Mouse (Mus musculus) lung, postnatal 14 days (tissue): Measurements from ENCODE around the gene Rtl1.
A peak's percentile ranks its signal among the peaks of the same experiment; 100 is the strongest.

Experiments used
- DNase-seq: peaks from one replicate; pipeline ENCODE4 v3.0.0; 2021

Rtl1 gene

DNA sequence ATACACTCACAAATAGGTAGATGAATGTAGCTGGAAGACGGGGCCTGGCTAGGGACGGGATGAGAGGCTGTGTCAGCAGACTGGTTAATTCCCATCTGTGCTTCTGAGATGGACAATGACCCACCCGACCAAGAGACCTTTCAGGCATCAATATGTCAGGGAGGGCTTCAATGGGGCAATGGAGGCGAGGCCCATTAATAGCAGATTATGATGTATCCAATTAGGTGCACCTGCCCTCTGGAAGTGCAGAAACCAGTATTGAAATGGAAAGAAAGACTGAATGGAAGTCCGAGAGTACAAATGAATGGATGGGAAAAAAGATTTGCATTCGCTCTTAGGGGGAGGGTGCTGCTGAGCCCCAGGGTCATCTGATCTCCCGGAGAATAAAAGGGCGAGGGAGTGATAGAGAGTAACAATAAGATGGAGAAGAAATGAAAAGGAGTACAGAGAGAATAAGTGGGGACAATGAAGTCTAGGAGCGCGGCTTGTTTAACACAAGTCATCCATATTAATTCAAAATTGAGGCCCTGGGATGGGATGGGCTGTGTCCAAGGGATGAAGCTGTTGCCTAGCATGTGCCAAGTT lies 39.9 kb downstream of the Rtl1 start:
- no peak for DNase-seq

DNA sequence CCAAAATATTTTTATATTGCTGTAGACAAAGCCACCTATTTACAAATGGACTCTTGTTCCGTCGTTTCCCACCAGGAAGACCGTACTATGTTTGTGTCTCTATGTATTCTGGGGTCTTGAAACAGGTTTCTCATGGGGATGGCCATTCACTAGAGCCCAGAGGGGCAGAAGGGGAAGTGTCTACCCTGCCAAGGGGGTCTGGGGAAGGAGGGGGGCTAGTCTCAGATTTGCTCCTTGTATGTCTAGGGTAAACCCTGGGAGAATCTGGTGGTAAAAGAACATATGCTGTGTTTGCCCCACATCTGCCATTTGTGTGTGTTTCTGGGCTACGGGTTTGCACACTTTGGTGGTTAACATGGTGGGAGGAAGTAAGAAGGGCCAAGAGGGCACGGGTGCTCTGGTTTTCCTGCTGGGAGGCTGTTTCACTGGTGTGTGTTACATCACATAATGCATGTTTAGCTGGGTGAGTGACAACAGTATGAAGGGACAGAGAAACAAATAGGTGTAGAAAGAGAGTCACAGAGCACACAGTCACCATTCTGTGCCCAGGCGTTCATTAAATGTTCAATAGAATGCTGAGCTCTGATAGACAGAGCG lies 41.1 kb downstream of the Rtl1 start:
- no peak for DNase-seq

GRCm38 (mm10) chr12:109558226-109558824 lies 41.8 kb downstream of the Rtl1 start:
- no peak for DNase-seq

DNA sequence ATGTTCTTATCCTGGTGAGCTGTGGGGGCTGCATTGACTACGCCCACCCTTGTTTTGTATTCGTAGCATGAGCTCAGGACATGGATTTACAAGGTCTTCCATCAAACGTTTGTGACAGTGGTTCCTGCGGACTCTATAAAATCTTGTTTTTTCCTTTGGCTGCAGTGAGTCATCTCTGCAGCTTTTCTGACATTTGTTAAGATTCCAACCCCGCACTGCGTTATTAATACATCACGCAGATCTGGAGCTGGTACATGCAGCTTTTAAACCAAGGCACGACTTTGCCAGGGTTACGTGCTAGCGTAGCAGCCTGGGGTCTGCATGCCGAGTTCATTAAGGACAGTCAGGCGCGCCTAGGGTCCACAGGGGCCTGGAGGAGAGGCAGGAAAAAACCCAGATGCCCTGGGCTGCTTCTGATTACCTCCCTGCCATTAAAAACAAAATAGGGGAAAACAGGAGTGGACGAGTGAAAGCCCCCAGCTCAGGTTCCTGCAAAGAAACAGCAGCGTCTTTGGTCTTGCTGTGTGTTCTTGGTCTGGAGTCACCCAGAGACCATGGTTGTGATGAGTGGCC lies 44.2 kb downstream of the Rtl1 start:
- no peak for DNase-seq

DNA sequence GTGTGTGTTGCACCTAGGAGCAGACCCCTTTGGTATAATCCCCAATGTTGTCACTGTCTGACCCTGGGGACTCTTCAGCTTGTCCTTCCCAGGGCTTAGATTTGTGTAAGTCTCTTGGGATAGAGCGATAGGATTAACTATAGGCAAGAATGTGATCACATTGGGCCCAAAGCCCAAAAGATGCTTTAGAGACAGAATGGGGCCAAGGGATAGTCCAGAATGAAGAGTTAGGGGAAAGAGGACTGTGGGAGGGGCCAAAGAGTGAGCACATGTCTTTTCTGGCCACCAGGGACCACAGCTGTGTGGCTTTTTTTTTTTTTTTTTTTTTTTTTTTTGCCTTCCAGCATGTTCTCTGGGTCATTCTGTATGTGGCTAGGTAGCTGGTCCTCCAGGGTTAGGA lies 46.6 kb downstream of the Rtl1 start:
- DNase-seq, result no peak

- DNase-seq, result no peak
These were observed 47.2 kb downstream of the Rtl1 start for GRCm38 (mm10) chr12:109552754-109553525.

- no peak for DNase-seq
These were observed 48.4 kb downstream of the Rtl1 start for GRCm38 (mm10) chr12:109551771-109552170.

- no peak for DNase-seq
These were observed 53.0 kb downstream of the Rtl1 start for GRCm38 (mm10) chr12:109547085-109547484.

- DNase-seq, result no peak
These were observed 54.0 kb downstream of the Rtl1 start for GRCm38 (mm10) chr12:109545875-109546732.

GRCm38 (mm10) chr12:109543281-109543923 lies 56.7 kb downstream of the Rtl1 start:
- DNase-seq, result no peak

DNA sequence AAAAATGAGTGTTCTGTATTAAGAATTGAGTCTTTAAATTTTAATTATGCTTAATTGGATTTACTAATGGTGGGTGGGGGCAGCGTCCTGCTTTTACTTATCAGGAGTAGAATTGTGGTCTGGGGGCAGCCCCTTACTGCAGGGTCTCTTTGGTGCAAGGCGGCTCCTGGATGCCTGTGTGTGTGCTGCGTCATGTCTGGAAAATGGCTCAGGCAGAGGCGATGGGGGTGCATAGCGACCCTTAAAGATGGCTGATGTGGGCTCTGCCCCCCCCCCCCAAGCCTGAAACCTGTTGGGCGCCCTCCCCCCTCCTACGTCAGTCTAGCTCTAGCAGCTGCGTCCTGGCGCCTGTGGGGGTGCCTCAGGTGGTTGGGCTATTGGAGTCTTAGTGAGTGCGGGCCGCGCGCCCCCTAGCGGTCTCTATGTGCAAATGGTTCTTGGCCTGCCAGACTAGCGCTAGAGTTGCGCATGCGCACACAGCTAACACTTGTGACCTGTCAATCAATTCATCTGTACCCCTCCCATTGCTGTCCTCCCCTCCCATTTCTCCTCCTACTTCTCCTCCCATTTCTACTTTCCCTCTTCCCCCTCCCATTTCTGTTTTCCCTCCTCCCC lies 57.4 kb downstream of the Rtl1 start:
- DNase-seq, result peak; percentile 38

DNA sequence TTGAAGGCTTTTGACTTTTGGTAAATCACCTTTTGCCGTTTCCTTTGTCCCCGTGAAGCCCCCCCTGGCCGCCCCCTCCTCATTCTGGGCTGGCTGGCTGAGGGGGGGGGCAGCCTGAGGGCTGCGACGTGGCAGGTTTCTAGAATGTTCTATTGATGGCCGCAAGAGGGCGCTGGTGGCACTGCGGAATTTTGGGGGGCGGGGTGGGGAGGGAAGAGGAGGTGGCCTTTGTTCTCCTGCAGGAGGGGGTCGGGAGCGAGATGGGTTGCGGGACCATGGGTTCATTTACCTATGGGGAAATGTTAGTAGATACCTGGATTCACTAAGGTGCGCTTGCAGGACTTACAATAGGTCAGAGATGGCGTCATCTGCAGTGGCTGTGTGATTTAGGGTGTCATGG lies 58.1 kb downstream of the Rtl1 start:
- peak; percentile 16 for DNase-seq

GRCm38 (mm10) chr12:109541540-109541899 lies 58.6 kb downstream of the Rtl1 start:
- DNase-seq, result no peak

DNA sequence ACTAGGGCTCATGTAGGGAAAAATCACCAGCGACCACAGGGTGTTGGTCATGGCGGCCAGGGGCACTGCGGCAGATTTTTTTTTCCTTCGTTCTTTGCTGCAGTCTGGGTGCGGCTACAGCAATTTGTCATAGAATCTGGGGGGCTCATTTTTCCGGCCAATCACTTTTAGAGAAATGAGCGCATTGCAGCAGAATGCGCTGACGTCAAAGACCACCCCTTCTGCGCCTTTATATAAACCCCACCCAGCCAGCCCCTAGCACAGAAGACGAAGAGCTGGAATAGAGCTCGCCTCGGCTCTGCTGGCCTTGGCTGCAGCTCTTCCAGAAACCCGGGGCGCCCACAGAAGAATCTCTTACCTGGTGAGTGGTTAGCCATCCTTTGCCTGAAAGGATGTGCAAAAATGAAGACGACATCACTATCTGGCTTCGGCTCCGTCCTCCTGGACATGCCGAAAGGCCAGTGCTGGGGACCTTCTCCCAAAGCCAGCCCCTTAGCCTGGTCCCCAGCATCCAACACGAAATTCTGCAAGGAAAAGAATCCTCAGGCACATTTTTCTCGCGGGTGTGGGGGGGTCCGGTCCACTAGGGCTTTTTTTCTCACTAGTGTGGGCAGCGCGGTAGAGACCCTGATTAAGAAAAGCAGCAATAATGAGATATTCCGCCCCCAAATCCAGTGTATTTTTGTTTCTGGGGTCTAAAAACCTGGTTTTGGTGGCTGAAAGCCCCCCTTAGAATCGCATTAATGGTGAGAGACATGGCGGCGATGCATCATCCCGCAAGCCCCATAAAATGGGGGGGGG lies 59.2 kb downstream of the Rtl1 start:
- peak; percentile 9 for DNase-seq

- DNase-seq, result no peak
These were observed 60.2 kb downstream of the Rtl1 start for GRCm38 (mm10) chr12:109539950-109540349.
